Mouse (Mus musculus) hindbrain, postnatal 0 days (tissue): Measurements from ENCODE around the gene Dnajb14. TPM values are rescaled to one million over a fixed set of nuclear protein-coding genes. Genes with fewer than 3 reads are reported as not detected.
"Not testable (repeated sequence)": the region's sequence is repeated elsewhere in the genome, so short reads cannot be mapped to it uniquely, and the experiment has no call there.

Source experiments
- ATAC-seq: fragments of 200-750 bp; cut with Nextera tagmentation; 2 replicates; pipeline ENCODE4 v1.8.0; 2017; ENCODE audit warnings: mild to moderate bottlenecking, moderate TSS enrichment, moderate library complexity
- DNase-seq: peaks from one replicate; pipeline ENCODE4 v3.0.0-alpha.2; 2015; ENCODE audit warnings: low spot score
- H3K27ac ChIP-seq: fragments of 300-500 bp; sonication (generic); 2 replicates; pipeline ENCODE4 v1.5.1; 2014; ENCODE audit warnings: mild to moderate bottlenecking
- H3K27me3 ChIP-seq: fragments of 300-500 bp; sonication (generic); 2 replicates; pipeline ENCODE4 v1.6.1; 2014; ENCODE audit warnings: low read length, mixed read lengths; ENCODE audit not compliant: insufficient read depth
- H3K36me3 ChIP-seq: fragments of 300-500 bp; sonication (generic); 2 replicates; pipeline ENCODE4 v1.6.1; 2014; ENCODE audit warnings: low read length, mixed read lengths; ENCODE audit not compliant: insufficient read depth
- H3K4me1 ChIP-seq: fragments of 300-500 bp; sonication (generic); 2 replicates; pipeline ENCODE4 v1.6.1; 2014; ENCODE audit warnings: antibody characterized with exemption, low read length, mixed read lengths; ENCODE audit not compliant: insufficient read depth
- H3K4me2 ChIP-seq: fragments of 300-500 bp; sonication (generic); 2 replicates; pipeline ENCODE4 v1.6.1; 2014; ENCODE audit warnings: low read depth, mild to moderate bottlenecking, low read length, moderate library complexity, mixed read lengths
- H3K4me3 ChIP-seq: fragments of 300-500 bp; sonication (generic); 2 replicates; pipeline ENCODE4 v1.5.1; 2014; ENCODE audit warnings: low read length
- H3K9ac ChIP-seq: fragments of 300-500 bp; sonication (generic); replicated peaks from 2 replicates; pipeline ENCODE4 v1.6.1; 2014; ENCODE audit warnings: mild to moderate bottlenecking, low read length, moderate library complexity, mixed read lengths
- H3K9me3 ChIP-seq: fragments of 300-500 bp; sonication (generic); 2 replicates; pipeline ENCODE4 v1.6.1; 2016; ENCODE audit warnings: low read length, mixed read lengths
- CTCF ChIP-seq: IDR thresholded peaks from 2 replicates; pipeline ENCODE4 v1.5.1; 2016; ENCODE audit warnings: antibody characterized with exemption, control low read depth, low read depth
- WGBS: fragments of 180-500 bp; shearing (Covaris S2); extraction: QIAGEN DNeasy Blood & Tissue Kit; methylation state at CpG from one replicate; pipeline ENCODE4 v1.1.7; 2014; 5-methylcytosine and 5-hydroxymethylcytosine counted together
- polyA plus RNA-seq: library from polyadenylated mRNA; unstranded; fragments of >200 nt; fragmentation: Nextera tagmentation; extraction: Ambion mirVana; gene quantifications from 2 replicates; pipeline ENCODE4 v1.2.1, GENCODE M21; 2015
- total RNA-seq: library from RNA; depleted of rRNA; stranded (reverse); fragments of >200 nt; gene quantifications from 2 replicates; pipeline ENCODE4 v1.2.3, GENCODE M21; 2014; rRNA removed

Dnajb14 gene
- total and polyA plus RNA-seq, 2 experiments from 2014 or later = 19.2 to 22.5 TPM

DNA sequence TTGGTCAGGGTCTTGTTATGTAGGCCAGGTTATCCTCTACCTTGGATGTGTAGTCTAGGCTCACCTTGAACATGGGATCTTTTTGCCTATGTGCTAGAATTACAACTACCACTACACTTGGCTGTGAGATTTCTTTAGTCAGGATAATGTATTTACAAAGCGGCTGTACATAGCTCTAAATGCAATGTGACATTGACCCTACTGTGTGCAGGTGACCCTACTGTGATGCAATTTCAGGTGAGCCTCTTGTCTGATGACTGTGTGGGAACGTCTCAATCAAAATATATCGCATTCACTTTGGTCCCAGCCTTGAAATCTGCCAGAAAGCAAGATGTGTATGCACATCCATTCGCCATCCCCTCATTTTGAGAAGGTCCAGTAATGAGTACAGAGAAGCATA lies 90.9 kb downstream of the Dnajb14 start:
- Histone ChIP-seq H3K4me2 (no peak overlapping the region), H3K27me3 (no peaks in the 10 kb centered on the region), H3K4me3 (no peak overlapping the region), H3K36me3 (no peaks in the 10 kb centered on the region), H3K9ac (no peak overlapping the region), H3K9me3 (no peaks in the 10 kb centered on the region), H3K27ac (no peak overlapping the region), H3K4me1 (no peaks in the 10 kb centered on the region; the same call in 1 of the 2 replicates)
- 95% methylated on average over 4 of the region's 4 CpGs for WGBS
- no peak for TF ChIP-seq CTCF
- DNase-seq (no peak), ATAC-seq (no peak)

DNA sequence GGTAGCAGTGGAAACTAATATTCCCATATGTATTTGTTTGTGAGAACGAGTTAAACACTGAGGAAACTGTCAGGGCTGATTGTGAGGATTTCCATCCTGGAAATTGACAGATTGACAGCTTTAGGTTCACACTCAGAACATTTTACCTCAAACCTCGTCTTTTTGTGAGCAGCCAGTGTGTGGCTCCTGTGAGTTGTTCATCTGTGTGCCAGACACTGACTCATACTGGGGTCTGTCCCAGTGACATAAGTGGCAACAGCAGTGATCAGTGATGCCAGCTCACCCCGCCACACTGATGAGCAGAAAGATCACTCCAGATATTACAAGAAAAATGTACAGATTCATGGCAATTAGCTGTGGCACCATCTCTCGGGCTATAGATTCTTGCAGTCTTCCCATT lies 92.0 kb downstream of the Dnajb14 start:
- no peak for TF ChIP-seq CTCF
- 82% methylated on average over 4 of the region's 4 CpGs for WGBS

DNA sequence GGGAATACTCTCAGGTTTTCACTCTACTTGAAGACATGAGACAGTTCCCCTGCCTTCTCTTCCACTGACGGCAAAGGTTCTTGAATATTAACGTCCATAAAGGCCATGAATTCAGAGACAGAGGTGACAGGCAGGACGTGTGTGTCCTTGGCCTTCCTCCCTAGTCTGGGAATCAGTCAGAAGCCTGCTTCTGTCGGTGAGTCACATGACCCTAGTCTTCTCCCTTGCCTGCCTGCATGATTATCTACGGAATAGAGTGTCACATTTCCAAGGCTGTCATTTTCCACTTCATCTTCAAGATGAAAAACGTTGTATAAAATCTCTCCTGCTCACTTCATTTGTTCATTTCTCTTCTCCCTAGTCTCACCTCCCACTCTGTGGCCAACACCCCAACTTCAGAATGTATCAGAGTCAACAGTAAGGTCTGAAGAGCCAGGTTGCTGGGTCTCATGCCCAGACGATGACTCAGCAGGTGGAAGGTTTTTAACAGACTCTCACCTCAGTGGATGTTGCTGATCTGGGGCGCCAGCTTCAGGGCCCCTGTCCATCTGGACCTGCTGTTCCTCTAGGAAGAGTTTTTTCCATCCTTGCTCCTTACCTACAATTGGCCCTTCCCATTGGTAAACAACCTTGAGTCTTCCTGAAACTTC lies 94.4 kb downstream of the Dnajb14 start:
- Histone ChIP-seq H3K4me1 (no peaks in the 10 kb centered on the region), H3K27ac (no peak overlapping the region), H3K9ac (no peak overlapping the region), H3K27me3 (no peaks in the 10 kb centered on the region), H3K4me3 (no peak overlapping the region), H3K9me3 (no peaks in the 10 kb centered on the region), H3K4me2 (no peak overlapping the region), H3K36me3 (no peaks in the 10 kb centered on the region)
- no peak for TF ChIP-seq CTCF
- 58% methylated on average over 8 of the region's 8 CpGs for WGBS
- no peak for DNase-seq
- ATAC-seq = no peak

More for the DNA sequence above, 92.0 kb downstream of the Dnajb14 start:
- no peak for ATAC-seq
- Histone ChIP-seq H3K4me1 (no peaks in the 10 kb centered on the region; the same call in 1 of the 2 replicates), H3K27me3 (no peaks in the 10 kb centered on the region), H3K4me3 (no peak overlapping the region), H3K9me3 (no peaks in the 10 kb centered on the region), H3K4me2 (no peak overlapping the region), H3K36me3 (no peaks in the 10 kb centered on the region), H3K27ac (no peak overlapping the region), H3K9ac (no peak overlapping the region)
- no peak for DNase-seq

DNA sequence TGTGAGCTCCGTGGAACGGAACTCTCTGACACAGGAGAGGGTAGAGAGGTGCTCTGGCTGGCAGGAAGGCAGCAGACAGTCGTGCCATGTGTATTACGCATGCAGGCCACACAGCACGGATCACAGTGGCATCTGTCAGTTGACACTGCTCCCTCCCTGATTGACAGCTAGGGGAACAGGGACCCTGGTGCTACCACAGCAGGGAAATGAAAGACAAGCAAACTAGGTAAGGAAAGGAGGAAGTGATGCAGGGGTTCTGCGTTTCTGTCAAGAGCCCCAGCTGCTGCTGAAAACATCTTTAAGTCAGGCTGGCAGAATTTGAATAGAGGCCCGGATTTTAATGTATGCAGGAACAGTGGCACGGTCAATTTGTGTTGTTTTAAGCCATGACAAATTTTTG lies 96.0 kb downstream of the Dnajb14 start:
- DNase-seq = no peak
- Histone ChIP-seq H3K9me3 (no peaks in the 10 kb centered on the region), H3K9ac (no peak overlapping the region), H3K4me2 (no peak overlapping the region), H3K4me1 (no peaks in the 10 kb centered on the region), H3K27ac (no peak overlapping the region), H3K36me3 (no peaks in the 10 kb centered on the region), H3K4me3 (no peak overlapping the region), H3K27me3 (no peaks in the 10 kb centered on the region)
- no peak for ATAC-seq
- WGBS = 57% methylated on average over 8 of the region's 8 CpGs
- TF ChIP-seq CTCF = no peak

DNA sequence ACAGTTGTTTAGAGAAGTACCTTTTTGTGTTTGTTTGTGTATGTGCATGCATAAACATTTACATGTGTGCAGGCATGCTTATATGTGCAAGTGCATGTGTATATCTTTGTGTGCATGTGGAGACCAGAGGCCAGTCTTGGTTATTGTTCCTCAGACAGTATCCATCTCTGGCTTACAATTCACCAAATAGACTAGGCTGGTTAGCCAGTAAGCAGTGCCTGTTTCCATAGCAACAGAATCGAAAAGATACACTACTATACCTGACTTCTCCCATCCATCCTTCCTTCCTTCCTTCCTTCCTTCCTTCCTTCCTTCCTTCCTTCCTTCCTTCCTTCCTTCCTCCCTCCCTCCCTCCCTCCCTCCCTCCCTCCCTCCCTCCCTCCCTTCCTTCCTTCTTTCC lies 96.5 kb downstream of the Dnajb14 start:
- not testable (repeated sequence) for H3K4me2 ChIP-seq, H3K4me1 ChIP-seq, H3K9ac ChIP-seq, ATAC-seq, H3K36me3 ChIP-seq, H3K9me3 ChIP-seq, H3K4me3 ChIP-seq, H3K27me3 ChIP-seq, H3K27ac ChIP-seq
- 16% methylated on average over 1 of the region's 1 CpGs for WGBS
- peak; percentile 22 for DNase-seq

Other genes with a start within 250 kb of the Dnajb14 start
- 2.4 and 3.0 TPM in 2 replicates for gene Ddit4l, start 246.1 kb upstream of the Dnajb14 start, total RNA-seq
- gene Ddit4l, start 246.1 kb upstream of the Dnajb14 start, polyA plus RNA-seq = 6.4 and 7.5 TPM in 2 replicates
- not detected in 2 replicates for gene Gm21962, start 196.2 kb upstream of the Dnajb14 start, total RNA-seq
- gene Gm21962, start 196.2 kb upstream of the Dnajb14 start, polyA plus RNA-seq = not detected in 2 replicates
- gene H2afz, start 3.2 kb upstream of the Dnajb14 start, total RNA-seq = 542 and 567 TPM in 2 replicates
- 814 and 865 TPM in 2 replicates for gene H2afz, start 3.2 kb upstream of the Dnajb14 start, polyA plus RNA-seq
- gene Lamtor3, start 50.8 kb downstream of the Dnajb14 start, total RNA-seq = 78.9 and 84.2 TPM in 2 replicates
- gene Lamtor3, start 50.8 kb downstream of the Dnajb14 start, polyA plus RNA-seq = 108 and 112 TPM in 2 replicates
- 1.3 and 2.6 TPM in 2 replicates for gene Dapp1, start 113.9 kb downstream of the Dnajb14 start, total RNA-seq
- gene Dapp1, start 113.9 kb downstream of the Dnajb14 start, polyA plus RNA-seq = 1.9 and 2.3 TPM in 2 replicates
- 0.10 and 0.22 TPM in 2 replicates for gene 1110002E22Rik, start 197.4 kb downstream of the Dnajb14 start, total RNA-seq
- 0.05 and 0.09 TPM in 2 replicates for gene 1110002E22Rik, start 197.4 kb downstream of the Dnajb14 start, polyA plus RNA-seq
- gene Gm5105, start 199.7 kb downstream of the Dnajb14 start, total RNA-seq = not detected in 2 replicates
- gene Gm5105, start 199.7 kb downstream of the Dnajb14 start, polyA plus RNA-seq = 0.11 and 0.18 TPM in 2 replicates